Mouse (Mus musculus) brain, embryonic 14.5 days (tissue): ENCODE measurements around the gene Map1b.

Experiments used
- CTCF ChIP-seq: fragments of 200-500 bp; IDR thresholded peaks from 2 replicates; pipeline ENCODE4 v1.5.1; 2012; ENCODE audit warnings: inconsistent platforms, mild to moderate bottlenecking, moderate library complexity, borderline replicate concordance; ENCODE audit not compliant: insufficient read depth, insufficient read length; ENCODE audit errors: extremely low read depth
- POLR2A ChIP-seq: fragments of 200-500 bp; IDR thresholded peaks from 2 replicates; pipeline ENCODE4 v1.6.1; 2012; ENCODE audit warnings: mild to moderate bottlenecking, inconsistent platforms, borderline replicate concordance; ENCODE audit not compliant: poor library complexity, insufficient read depth, insufficient read length, severe bottlenecking; ENCODE audit errors: extremely low read depth

GRCm38 (mm10) chr13:99377055-99377454 lies 139.3 kb downstream of the Map1b start:
- TF ChIP-seq POLR2A = no peak
- TF ChIP-seq CTCF = no peak
